In genomic region chr13:10237616-10238015, GRCm38 (mm10) we compare ENCODE assay signal across 32 mouse cellular contexts.
"Had no signal": no experiment of that assay in that cellular context is flagged by ENCODE, and none has a peak within 500 bp of the region (broad histone marks: within the 10 kb centered on the region; RNA-seq: fewer than 3 reads in every experiment).

No protein-coding gene starts in this region.

- DNase-seq: left cerebral cortex, postnatal 4 days; liver; liver, embryonic 13.5 days; liver, postnatal 0 days; lung, adult 18-20 months; lung, adult 2 months; lung, embryonic 14.5 days; lung, postnatal 10 days; lung, postnatal 14 days; lung, postnatal 36 days; lung, postnatal 4 days; midbrain, embryonic 14.5 days had no signal

- H3K4me1 ChIP-seq: limb, embryonic 10.5 days; limb, embryonic 12.5 days; limb, embryonic 13.5 days; limb, embryonic 15.5 days; liver, embryonic 13.5 days; liver, embryonic 15.5 days; lung, embryonic 15.5 days; megakaryocyte, embryonic 14.5 days; midbrain, embryonic 10.5 days; midbrain, embryonic 12.5 days; midbrain, embryonic 13.5 days; midbrain, embryonic 15.5 days; neural tube, embryonic 12.5 days; neural tube, embryonic 13.5 days had no signal

- H3K27ac ChIP-seq: limb, embryonic 10.5 days; limb, embryonic 12.5 days; limb, embryonic 13.5 days; limb, embryonic 15.5 days; liver, embryonic 13.5 days; liver, embryonic 14.5 days; liver, embryonic 15.5 days; lung, embryonic 15.5 days; macrophage; midbrain, embryonic 10.5 days; midbrain, embryonic 12.5 days; midbrain, embryonic 13.5 days; midbrain, embryonic 15.5 days; neural tube, embryonic 12.5 days; neural tube, embryonic 13.5 days had no signal

- H3K4me2 ChIP-seq: limb, embryonic 12.5 days; limb, embryonic 13.5 days; limb, embryonic 15.5 days; liver, embryonic 11.5 days; liver, embryonic 13.5 days; liver, embryonic 15.5 days; lung, embryonic 14.5 days; lung, embryonic 15.5 days; midbrain, embryonic 11.5 days; midbrain, embryonic 12.5 days; midbrain, embryonic 13.5 days; midbrain, embryonic 15.5 days; neural tube, embryonic 12.5 days; neural tube, embryonic 13.5 days had no signal

- H3K9me3 ChIP-seq: limb, embryonic 10.5 days; limb, embryonic 12.5 days; limb, embryonic 13.5 days; limb, embryonic 15.5 days; liver, embryonic 13.5 days; liver, embryonic 15.5 days; lung, embryonic 15.5 days; megakaryocyte, embryonic 14.5 days; midbrain, embryonic 10.5 days; midbrain, embryonic 12.5 days; midbrain, embryonic 13.5 days; midbrain, embryonic 15.5 days; neural tube, embryonic 12.5 days; neural tube, embryonic 13.5 days had no signal

- H3K9ac ChIP-seq: limb, embryonic 12.5 days; limb, embryonic 13.5 days; limb, embryonic 15.5 days; liver, embryonic 13.5 days; liver, embryonic 14.5 days; liver, embryonic 15.5 days; liver, postnatal 0 days; lung, embryonic 14.5 days; lung, embryonic 15.5 days; midbrain, embryonic 12.5 days; midbrain, embryonic 13.5 days; midbrain, embryonic 15.5 days; neural tube, embryonic 12.5 days; neural tube, embryonic 13.5 days had no signal

- H3K4me3 ChIP-seq: limb, embryonic 10.5 days; limb, embryonic 12.5 days; limb, embryonic 13.5 days; limb, embryonic 15.5 days; liver, embryonic 13.5 days; liver, embryonic 15.5 days; lung, embryonic 15.5 days; megakaryocyte, embryonic 14.5 days; midbrain, embryonic 10.5 days; midbrain, embryonic 12.5 days; midbrain, embryonic 13.5 days; midbrain, embryonic 15.5 days; myocyte; neural tube, embryonic 12.5 days; neural tube, embryonic 13.5 days had no signal

- H3K27me3 ChIP-seq: limb, embryonic 12.5 days; limb, embryonic 13.5 days; limb, embryonic 15.5 days; liver, embryonic 13.5 days; liver, embryonic 15.5 days; lung, embryonic 15.5 days; megakaryocyte, embryonic 14.5 days; midbrain, embryonic 12.5 days; midbrain, embryonic 13.5 days; midbrain, embryonic 15.5 days; neural tube, embryonic 12.5 days; neural tube, embryonic 13.5 days had no signal

- ATAC-seq: liver, postnatal 0 days; lung, postnatal 0 days; midbrain, embryonic 13.5 days; midbrain, embryonic 15.5 days; midbrain, embryonic 16.5 days had no signal

- H3K36me3 ChIP-seq: limb, embryonic 10.5 days; limb, embryonic 12.5 days; limb, embryonic 13.5 days; limb, embryonic 15.5 days; liver, embryonic 13.5 days; liver, embryonic 15.5 days; lung, embryonic 15.5 days; midbrain, embryonic 10.5 days; midbrain, embryonic 12.5 days; midbrain, embryonic 13.5 days; midbrain, embryonic 15.5 days; neural tube, embryonic 12.5 days; neural tube, embryonic 13.5 days had no signal
